Mouse (Mus musculus): ENCODE measurements around the gene Robo2.

DNA sequence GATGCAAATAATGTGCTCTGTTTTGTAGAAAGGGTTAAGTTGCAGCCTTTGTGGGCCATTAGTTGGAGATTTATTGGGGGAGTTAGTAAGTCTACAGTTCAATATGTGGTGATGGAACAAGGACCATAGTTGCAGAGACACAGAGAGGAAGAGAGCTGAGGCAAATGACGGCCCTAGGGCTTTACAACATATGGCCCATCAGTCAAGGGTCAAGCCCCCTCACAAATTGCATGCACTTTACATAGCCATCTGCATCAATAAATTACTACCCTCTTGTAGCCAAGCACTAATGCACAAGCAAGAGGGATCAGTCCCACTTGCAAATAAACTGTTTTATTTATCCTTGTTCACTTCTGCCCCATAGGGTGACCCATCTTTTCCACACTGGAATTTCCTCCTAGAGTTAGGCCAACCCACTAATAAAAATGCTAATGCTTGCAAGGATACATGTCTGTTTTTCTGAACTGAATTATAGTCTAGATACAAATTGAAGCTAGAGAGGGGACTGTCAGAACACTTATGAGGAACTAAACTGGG lies 194.7 kb downstream of the Robo2 start:
- TF ChIP-seq CTCF (conservative IDR thresholded peaks at IDR 0.05; ENCODE audit: low read length) (no peak), NANOG (IDR thresholded peaks at IDR 0.05; ENCODE audit: borderline replicate concordance, low read length) (no peak)

Data from E14TG2a.4 (cell line).